Mouse (Mus musculus): Measurements from ENCODE around the gene Ccdc91. TPM values are rescaled to one million over a fixed set of nuclear protein-coding genes. Genes with fewer than 3 reads are reported as not detected.

Gene Ccdc91
- total and polyA plus RNA-seq, 2 experiments from 2014 or later, result 36.2 to 36.4 TPM

DNA sequence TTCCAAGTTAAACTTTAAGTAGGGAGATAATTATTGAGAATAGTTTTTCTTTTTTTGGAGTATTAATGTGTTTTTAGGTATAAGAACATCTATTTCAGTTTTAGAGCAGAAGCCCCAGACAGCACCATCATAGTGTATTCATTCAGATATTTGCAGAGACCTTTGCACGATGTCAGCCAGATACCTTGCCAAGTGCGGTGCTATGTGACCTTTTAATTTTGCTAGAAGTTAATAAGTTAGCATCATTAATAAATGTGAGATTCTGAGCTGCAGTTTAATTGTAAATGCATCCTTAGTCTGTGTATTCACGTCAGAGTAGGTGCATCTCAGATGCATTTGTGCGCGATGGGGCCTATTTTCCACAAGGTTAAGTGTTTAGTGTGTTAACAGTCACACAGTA lies 59.3 kb downstream of the Ccdc91 start:
- Histone ChIP-seq H3K9ac (no peak overlapping the region), H3K27me3 (ENCODE audit: insufficient read depth, low read length) (no peaks in the 10 kb centered on the region), H3K4me1 (ENCODE audit: insufficient read depth) (no peaks in the 10 kb centered on the region), H3K36me3 (ENCODE audit: insufficient read depth) (peaks cover 7% of the 10 kb centered on the region; the same call in 1 of the 2 replicates), H3K4me3 (ENCODE audit: low read depth, low read length) (no peak overlapping the region), H3K4me2 (ENCODE audit: low read depth) (no peak overlapping the region), H3K9me3 (ENCODE audit: low read length) (no peaks in the 10 kb centered on the region), H3K27ac (ENCODE audit: low read depth, low read length) (no peak overlapping the region)
- DNase-seq (no peak), ATAC-seq (no peak)
- 95% methylated on average over 5 of the region's 5 CpGs for WGBS
- TF ChIP-seq CTCF (IDR thresholded peaks at IDR 0.05; ENCODE audit: low read depth), result no peak

- TF ChIP-seq CTCF (IDR thresholded peaks at IDR 0.05; ENCODE audit: low read depth), result no peak
- no peak for DNase-seq
These were observed 62.6 kb downstream of the Ccdc91 start for GRCm38 (mm10) chr6:147538236-147538635.

DNA sequence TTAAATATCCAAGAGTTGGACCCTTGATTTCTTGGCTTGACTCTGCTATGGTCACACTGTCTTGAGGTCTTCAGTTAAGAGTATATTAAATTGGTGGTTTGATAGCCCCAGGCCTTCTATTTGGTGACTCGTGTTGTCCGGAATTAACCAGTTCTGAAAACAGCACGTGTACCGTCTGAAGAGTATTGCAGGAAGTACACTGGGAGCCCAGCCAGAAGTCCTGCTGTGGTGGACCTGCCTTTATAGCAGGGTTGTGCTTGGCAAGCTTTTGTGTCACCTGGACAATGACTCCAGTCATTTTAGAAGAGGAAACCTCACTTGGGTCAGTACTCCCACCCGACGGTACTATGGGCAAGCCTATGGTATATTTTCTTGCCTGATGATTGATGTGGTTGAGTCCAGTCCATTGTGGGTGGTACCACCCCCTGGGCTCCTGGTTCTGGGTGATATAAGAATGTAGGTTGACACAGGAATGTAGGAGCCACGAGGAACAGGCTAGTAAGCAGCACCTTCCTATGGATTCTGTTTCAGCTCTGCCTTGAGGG lies 63.5 kb downstream of the Ccdc91 start:
- H3K36me3 ChIP-seq (ENCODE audit: insufficient read depth), result peaks cover 7% of the 10 kb centered on the region; the same call in 1 of the 2 replicates
- no peaks in the 10 kb centered on the region for H3K9me3 ChIP-seq (ENCODE audit: low read length)
- no peaks in the 10 kb centered on the region for H3K4me1 ChIP-seq (ENCODE audit: insufficient read depth)
- no peak overlapping the region for H3K4me3 ChIP-seq (ENCODE audit: low read depth, low read length)
- H3K4me2 ChIP-seq (ENCODE audit: low read depth), result no peak overlapping the region
- H3K9ac ChIP-seq, result no peak overlapping the region
- ATAC-seq (no peak), DNase-seq (no peak)
- no peak for TF ChIP-seq CTCF (IDR thresholded peaks at IDR 0.05; ENCODE audit: low read depth)
- no peaks in the 10 kb centered on the region for H3K27me3 ChIP-seq (ENCODE audit: insufficient read depth, low read length)
- H3K27ac ChIP-seq (ENCODE audit: low read depth, low read length), result no peak overlapping the region
- 76% methylated on average over 7 of the region's 7 CpGs for WGBS

More at GRCm38 (mm10) chr6:147538236-147538635, 62.6 kb downstream of the Ccdc91 start:
- Histone ChIP-seq H3K27me3 (ENCODE audit: insufficient read depth, low read length) (no peaks in the 10 kb centered on the region), H3K36me3 (ENCODE audit: insufficient read depth) (peaks cover 7% of the 10 kb centered on the region; the same call in 1 of the 2 replicates), H3K9ac (no peak overlapping the region), H3K4me2 (ENCODE audit: low read depth) (no peak overlapping the region), H3K27ac (ENCODE audit: low read depth, low read length) (no peak overlapping the region), H3K4me3 (ENCODE audit: low read depth, low read length) (no peak overlapping the region), H3K9me3 (ENCODE audit: low read length) (no peaks in the 10 kb centered on the region), H3K4me1 (ENCODE audit: insufficient read depth) (no peaks in the 10 kb centered on the region)
- 93% methylated on average over 5 of the region's 5 CpGs for WGBS
- no peak for ATAC-seq

- no peaks in the 10 kb centered on the region for H3K27me3 ChIP-seq (ENCODE audit: insufficient read depth, low read length)
- ATAC-seq, result no peak
- H3K36me3 ChIP-seq (ENCODE audit: insufficient read depth), result peaks cover 3% of the 10 kb centered on the region; the same call in 1 of the 2 replicates
- 90% methylated on average over 6 of the region's 6 CpGs for WGBS
- no peaks in the 10 kb centered on the region for H3K9me3 ChIP-seq (ENCODE audit: low read length)
- no peak overlapping the region for H3K9ac ChIP-seq
- no peak for DNase-seq
- H3K4me1 ChIP-seq (ENCODE audit: insufficient read depth), result no peaks in the 10 kb centered on the region
- no peak overlapping the region for H3K4me2 ChIP-seq (ENCODE audit: low read depth)
- no peak for TF ChIP-seq CTCF (IDR thresholded peaks at IDR 0.05; ENCODE audit: low read depth)
- no peak overlapping the region for H3K27ac ChIP-seq (ENCODE audit: low read depth, low read length)
- no peak overlapping the region for H3K4me3 ChIP-seq (ENCODE audit: low read depth, low read length)
These were observed 65.3 kb downstream of the Ccdc91 start for GRCm38 (mm10) chr6:147540942-147541341.

DNA sequence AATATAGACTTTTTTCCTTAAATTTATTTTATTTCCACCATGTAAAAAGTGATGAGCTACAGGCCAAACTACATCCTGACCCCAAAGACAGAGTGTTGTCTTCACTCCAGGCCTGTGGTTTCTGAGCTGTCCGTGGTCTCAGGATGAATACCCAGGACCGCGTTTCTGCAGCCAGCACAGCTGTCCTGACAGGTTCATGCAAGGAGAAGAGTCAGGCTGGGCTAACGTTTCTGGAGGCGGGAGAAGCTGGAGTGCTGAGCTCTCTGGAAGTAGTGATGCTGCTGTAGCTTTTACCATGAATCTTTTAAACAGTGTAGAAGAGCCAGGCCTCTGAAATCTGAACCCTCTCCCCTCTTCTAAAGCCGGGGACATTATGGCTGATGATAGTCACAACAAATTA lies 80.0 kb downstream of the Ccdc91 start:
- DNase-seq (no peak), ATAC-seq (no peak)
- Histone ChIP-seq H3K9ac (no peak overlapping the region), H3K9me3 (ENCODE audit: low read length) (no peaks in the 10 kb centered on the region), H3K36me3 (ENCODE audit: insufficient read depth) (no peaks in the 10 kb centered on the region), H3K4me1 (ENCODE audit: insufficient read depth) (no peaks in the 10 kb centered on the region), H3K4me2 (ENCODE audit: low read depth) (no peak overlapping the region), H3K27ac (ENCODE audit: low read depth, low read length) (no peak overlapping the region), H3K4me3 (ENCODE audit: low read depth, low read length) (no peak overlapping the region), H3K27me3 (ENCODE audit: insufficient read depth, low read length) (no peaks in the 10 kb centered on the region)
- 85% methylated on average over 6 of the region's 6 CpGs for WGBS
- no peak for TF ChIP-seq CTCF (IDR thresholded peaks at IDR 0.05; ENCODE audit: low read depth)

DNA sequence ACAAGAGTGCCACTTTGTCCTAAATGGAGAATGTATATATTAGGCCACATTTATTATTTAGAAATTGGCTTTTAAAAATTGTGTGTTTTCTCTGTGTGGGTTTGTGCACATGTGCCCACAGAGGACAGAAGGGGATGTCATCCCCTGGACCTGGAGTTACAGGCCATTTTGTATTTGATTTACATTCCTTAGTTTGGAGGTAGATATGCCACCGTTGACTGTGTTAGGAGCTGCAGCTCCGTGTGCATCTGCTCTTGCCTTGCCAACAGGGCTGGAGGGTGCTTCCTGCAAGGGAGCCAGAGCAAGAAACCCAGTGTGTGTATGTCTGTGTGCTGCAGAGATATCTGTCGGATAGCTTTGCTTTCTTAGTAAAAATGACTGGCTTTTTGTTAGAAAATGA lies 83.7 kb downstream of the Ccdc91 start:
- H3K36me3 ChIP-seq (ENCODE audit: insufficient read depth), result no peaks in the 10 kb centered on the region
- WGBS, result 62% methylated on average over 3 of the region's 3 CpGs
- DNase-seq (no peak), ATAC-seq (no peak)
- no peaks in the 10 kb centered on the region for H3K4me1 ChIP-seq (ENCODE audit: insufficient read depth)
- no peak overlapping the region for H3K27ac ChIP-seq (ENCODE audit: low read depth, low read length)
- H3K27me3 ChIP-seq (ENCODE audit: insufficient read depth, low read length), result no peaks in the 10 kb centered on the region
- H3K4me3 ChIP-seq (ENCODE audit: low read depth, low read length), result no peak overlapping the region
- H3K9ac ChIP-seq, result no peak overlapping the region
- no peaks in the 10 kb centered on the region for H3K9me3 ChIP-seq (ENCODE audit: low read length)
- no peak overlapping the region for H3K4me2 ChIP-seq (ENCODE audit: low read depth)
- TF ChIP-seq CTCF (IDR thresholded peaks at IDR 0.05; ENCODE audit: low read depth), result no peak

GRCm38 (mm10) chr6:147560436-147560835 lies 84.8 kb downstream of the Ccdc91 start:
- TF ChIP-seq CTCF (IDR thresholded peaks at IDR 0.05; ENCODE audit: low read depth), result no peak
- Histone ChIP-seq H3K4me3 (ENCODE audit: low read depth, low read length) (no peak overlapping the region), H3K4me1 (ENCODE audit: insufficient read depth) (no peaks in the 10 kb centered on the region), H3K4me2 (ENCODE audit: low read depth) (no peak overlapping the region), H3K9me3 (ENCODE audit: low read length) (no peaks in the 10 kb centered on the region), H3K27ac (ENCODE audit: low read depth, low read length) (no peak overlapping the region), H3K9ac (no peak overlapping the region), H3K27me3 (ENCODE audit: insufficient read depth, low read length) (no peaks in the 10 kb centered on the region), H3K36me3 (ENCODE audit: insufficient read depth) (no peaks in the 10 kb centered on the region)
- DNase-seq (no peak), ATAC-seq (no peak)

Data from forebrain, postnatal 0 days (tissue).